Mouse (Mus musculus): ENCODE measurements around the gene Gm49721. TPM values are rescaled to one million over a fixed set of nuclear protein-coding genes. Genes with fewer than 3 reads are reported as not detected.
"Not testable (repeated sequence)": the region's sequence is repeated elsewhere in the genome, so short reads cannot be mapped to it uniquely, and the experiment has no call there.

Gene Gm49721
- polyA plus RNA-seq (2015; fragmentation: Nextera tagmentation; extraction: Ambion mirVana) = 0.18 and 0.35 TPM in 2 replicates

GRCm38 (mm10) chr17:6978287-6979248 lies at the start of gene Gm49721:
TSS of gene Gm49721 (plus strand) at chr17:6978904.
- WGBS = 1% methylated on average over 55 of the region's 68 CpGs
- H3K9me3 ChIP-seq; H3K4me1 ChIP-seq; H3K27ac ChIP-seq; H3K27me3 ChIP-seq (replicated peaks); H3K36me3 ChIP-seq (replicated peaks): not testable (repeated sequence)
- Histone ChIP-seq H3K9ac (peak within 1 kb of the TSS; percentile 50), H3K4me3 (peak within 1 kb of the TSS; percentile 50), H3K4me2 (peak within 1 kb of the TSS; percentile 69)
- ATAC-seq (replicated peaks) = peak; percentile 97

GRCm38 (mm10) chr17:6931625-6932024 lies 47.1 kb upstream of the Gm49721 start:
- H3K4me1 ChIP-seq; H3K36me3 ChIP-seq (replicated peaks); H3K27ac ChIP-seq; H3K4me3 ChIP-seq; H3K4me2 ChIP-seq; H3K27me3 ChIP-seq (replicated peaks); ATAC-seq (replicated peaks); H3K9ac ChIP-seq; H3K9me3 ChIP-seq: not testable (repeated sequence)
- WGBS = 71% methylated on average over 7 of the region's 7 CpGs

- ATAC-seq (replicated peaks); H3K9me3 ChIP-seq; H3K4me1 ChIP-seq; H3K27ac ChIP-seq; H3K9ac ChIP-seq; H3K27me3 ChIP-seq (replicated peaks); H3K4me3 ChIP-seq; H3K36me3 ChIP-seq (replicated peaks); H3K4me2 ChIP-seq: not testable (repeated sequence)
- WGBS = no CpG with 5 or more reads among the region's 4 CpGs
These were observed 36.1 kb upstream of the Gm49721 start for GRCm38 (mm10) chr17:6942560-6942959.

- not testable (repeated sequence) for H3K27me3 ChIP-seq (replicated peaks); H3K4me1 ChIP-seq; H3K36me3 ChIP-seq (replicated peaks); H3K9ac ChIP-seq; H3K9me3 ChIP-seq
- 0 out of 2 replicates have a peak overlapping the region, but pooled peaks have one; percentile 89 for H3K27ac ChIP-seq
- peak; percentile 48 for ATAC-seq (replicated peaks)
- H3K4me3 ChIP-seq = peak overlapping the region; percentile 59
- H3K4me2 ChIP-seq = peak overlapping the region; percentile 63
- 0% methylated on average over 1 of the region's 8 CpGs for WGBS
These were observed 31.1 kb upstream of the Gm49721 start for GRCm38 (mm10) chr17:6947637-6947983.

GRCm38 (mm10) chr17:6947984-6948768 lies 30.5 kb upstream of the Gm49721 start, which contains the start of gene Rsph3b:
TSS of gene Rsph3b (minus strand) at chr17:6948682.
- WGBS = under 1% methylated on average over 73 of the region's 73 CpGs
- H3K36me3 ChIP-seq (replicated peaks); H3K27me3 ChIP-seq (replicated peaks); H3K9me3 ChIP-seq; H3K4me1 ChIP-seq: not testable (repeated sequence)
- H3K4me3 ChIP-seq = peak within 1 kb of the TSS; percentile 59
- H3K4me2 ChIP-seq = peak within 1 kb of the TSS; percentile 63
- H3K27ac ChIP-seq = peak within 1 kb of the TSS; percentile 89
- peak within 1 kb of the TSS; percentile 53 for H3K9ac ChIP-seq
- peak; percentile 98 for ATAC-seq (replicated peaks)

GRCm38 (mm10) chr17:6948769-6949228 lies 29.9 kb upstream of the Gm49721 start:
- 12% methylated on average over 9 of the region's 9 CpGs for WGBS
- not testable (repeated sequence) for H3K4me1 ChIP-seq; H3K27me3 ChIP-seq (replicated peaks); H3K36me3 ChIP-seq (replicated peaks); H3K9me3 ChIP-seq
- H3K9ac ChIP-seq = peak overlapping the region; percentile 53
- peak overlapping the region; percentile 63 for H3K4me2 ChIP-seq
- H3K4me3 ChIP-seq = peak overlapping the region; percentile 59
- ATAC-seq (replicated peaks) = peak; percentile 51
- peak overlapping the region; percentile 89 for H3K27ac ChIP-seq

GRCm38 (mm10) chr17:6958881-6959280 lies 19.8 kb upstream of the Gm49721 start:
- H3K27ac ChIP-seq; ATAC-seq (replicated peaks): not testable (repeated sequence)

GRCm38 (mm10) chr17:6959543-6960259 lies 19.0 kb upstream of the Gm49721 start:
- H3K9me3 ChIP-seq, H3K9ac ChIP-seq: not testable (repeated sequence)

More at GRCm38 (mm10) chr17:6958881-6959280, 19.8 kb upstream of the Gm49721 start:
- H3K36me3 ChIP-seq (replicated peaks); H3K27me3 ChIP-seq (replicated peaks); H3K9ac ChIP-seq; H3K4me3 ChIP-seq; H3K9me3 ChIP-seq; H3K4me2 ChIP-seq; H3K4me1 ChIP-seq: not testable (repeated sequence)
- 92% methylated on average over 7 of the region's 8 CpGs for WGBS

GRCm38 (mm10) chr17:6960349-6960748 lies 18.4 kb upstream of the Gm49721 start:
- ATAC-seq (replicated peaks); H3K36me3 ChIP-seq (replicated peaks); H3K9me3 ChIP-seq; H3K27ac ChIP-seq; H3K9ac ChIP-seq; H3K27me3 ChIP-seq (replicated peaks); H3K4me1 ChIP-seq: not testable (repeated sequence)
- under 1% methylated on average over 12 of the region's 12 CpGs for WGBS
- peak overlapping the region; percentile 50 for H3K4me3 ChIP-seq
- peak overlapping the region; percentile 45 for H3K4me2 ChIP-seq

More at GRCm38 (mm10) chr17:6959543-6960259, 19.0 kb upstream of the Gm49721 start:
- ATAC-seq (replicated peaks); H3K27me3 ChIP-seq (replicated peaks); H3K27ac ChIP-seq; H3K4me1 ChIP-seq; H3K36me3 ChIP-seq (replicated peaks): not testable (repeated sequence)
- H3K4me2 ChIP-seq = peak overlapping the region; percentile 45
- WGBS = 61% methylated on average over 5 of the region's 6 CpGs
- H3K4me3 ChIP-seq = peak overlapping the region; percentile 50

GRCm38 (mm10) chr17:6960776-6961175 lies 17.9 kb upstream of the Gm49721 start, which contains the start of gene Tagap1:
TSS of gene Tagap1 (minus strand) at chr17:6961156.
- WGBS = 2% methylated on average over 47 of the region's 51 CpGs
- not testable (repeated sequence) for H3K4me1 ChIP-seq; H3K9me3 ChIP-seq; ATAC-seq (replicated peaks); H3K36me3 ChIP-seq (replicated peaks); H3K27me3 ChIP-seq (replicated peaks)
- H3K27ac ChIP-seq = peak within 1 kb of the TSS; percentile 65; the same call in 1 of the 2 replicates
- H3K4me3 ChIP-seq = peak within 1 kb of the TSS; percentile 50
- H3K4me2 ChIP-seq = peak within 1 kb of the TSS; percentile 45
- peak within 1 kb of the TSS; percentile 50 for H3K9ac ChIP-seq

GRCm38 (mm10) chr17:6961181-6962000 lies 17.3 kb upstream of the Gm49721 start:
- H3K4me2 ChIP-seq = peak overlapping the region; percentile 45
- not testable (repeated sequence) for H3K9me3 ChIP-seq; H3K4me1 ChIP-seq; H3K9ac ChIP-seq; H3K27me3 ChIP-seq (replicated peaks); H3K36me3 ChIP-seq (replicated peaks)
- ATAC-seq (replicated peaks) = peak; percentile 97
- peak overlapping the region; percentile 50 for H3K4me3 ChIP-seq
- 0 out of 2 replicates have a peak overlapping the region, but pooled peaks have one; percentile 58 for H3K27ac ChIP-seq
- WGBS = 1% methylated on average over 18 of the region's 48 CpGs

All from midbrain, embryonic 15.5 days (tissue).